Mouse (Mus musculus) myocyte (in vitro differentiated cells): ENCODE measurements at regions not wholly inside any gene's neighbourhood (a gene's known extent, or its start where the extent isn't known, plus 50 kb on each side); places are given as distances from the start of the nearest gene placed in this dataset.

Experiments
- CEBPB ChIP-seq: IDR thresholded peaks from 2 replicates; pipeline ENCODE4 v1.6.1; 2011; ENCODE audit warnings: mild to moderate bottlenecking, moderate library complexity; ENCODE audit not compliant: poor library complexity, insufficient read depth, severe bottlenecking
- MAX ChIP-seq: IDR thresholded peaks from one replicate; pipeline ENCODE4 v1.6.1; 2011; ENCODE audit warnings: low read depth, mild to moderate bottlenecking, control low read depth
- POLR2A ChIP-seq: IDR thresholded peaks from one replicate; pipeline ENCODE4 v1.6.1; 2011; ENCODE audit warnings: low read depth, mild to moderate bottlenecking, control low read depth, moderate library complexity; ENCODE audit not compliant: insufficient read length
- POLR2AphosphoS2 ChIP-seq: IDR thresholded peaks from one replicate; pipeline ENCODE4 v1.6.1; 2011; ENCODE audit warnings: low read depth, control low read depth; ENCODE audit not compliant: insufficient read length
- TCF12 ChIP-seq: IDR thresholded peaks from one replicate; pipeline ENCODE4 v1.6.1; 2011; ENCODE audit warnings: mild to moderate bottlenecking, control low read depth; ENCODE audit not compliant: poor library complexity, insufficient read depth, severe bottlenecking

- no peak for TF ChIP-seq POLR2A
- no peak for TF ChIP-seq CEBPB
- no peak for TF ChIP-seq TCF12
- TF ChIP-seq POLR2AphosphoS2, result no peak
- TF ChIP-seq MAX, result no peak
Measured at GRCm38 (mm10) chr3:50643068-50643467, 199.7 kb upstream of the Slc7a11 start.
